Mouse (Mus musculus): Measurements from ENCODE around the gene Mbtd1.

Mbtd1 gene

GRCm38 (mm10) chr11:93987026-93987425 lies 101.4 kb downstream of the Mbtd1 start:
- in situ Hi-C loops (cut with MseI, MboI) = no loop called here

- in situ Hi-C loops (cut with MseI, MboI) = no loop called here
Observed at GRCm38 (mm10) chr11:93987625-93988327, 102.1 kb downstream of the Mbtd1 start.

GRCm38 (mm10) chr11:93988328-93989062 lies 102.8 kb downstream of the Mbtd1 start:
- in situ Hi-C loops (cut with MseI, MboI) = no loop called here

GRCm38 (mm10) chr11:93994531-93994930 lies 108.9 kb downstream of the Mbtd1 start:
- in situ Hi-C loops (cut with MseI, MboI) = no loop called here

- in situ Hi-C loops (cut with MseI, MboI) = no loop called here
Observed at GRCm38 (mm10) chr11:93995111-93995719, 109.6 kb downstream of the Mbtd1 start.

- in situ Hi-C loops (cut with MseI, MboI) = no loop called here
Observed at GRCm38 (mm10) chr11:93995720-93996305, 110.2 kb downstream of the Mbtd1 start, which contains the start of gene Spag9. TSS of gene Spag9 (plus strand) at chr11:93996091.
